Mouse (Mus musculus): ENCODE measurements around the gene Cd8b1.

Gene Cd8b1

DNA sequence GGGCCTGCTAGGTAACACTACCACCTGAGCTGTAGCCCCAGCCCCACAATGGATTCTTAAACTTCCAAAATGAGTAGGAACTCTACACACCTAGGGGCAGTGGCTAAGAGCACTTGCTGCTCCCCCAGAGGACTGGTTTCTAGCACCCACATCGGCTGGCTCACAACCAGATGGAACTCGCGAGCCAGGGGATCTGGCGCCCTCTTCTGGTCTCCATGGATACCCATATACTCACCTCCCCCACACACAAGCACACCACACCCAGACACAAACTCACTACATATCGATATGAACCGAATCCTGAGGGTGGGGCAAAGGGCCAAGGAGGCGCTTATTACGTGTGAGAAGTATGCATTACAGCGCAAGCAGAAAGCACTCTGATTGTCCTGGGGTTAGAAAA lies 25.4 kb downstream of the Cd8b1 start:
- no peak for DNase-seq (ENCODE audit: low read depth, low spot score)

GRCm38 (mm10) chr6:71351201-71351600 lies 28.6 kb downstream of the Cd8b1 start:
- no peak for DNase-seq (ENCODE audit: low read depth, low spot score)

GRCm38 (mm10) chr6:71352201-71352600 lies 29.6 kb downstream of the Cd8b1 start:
- DNase-seq (ENCODE audit: low read depth, low spot score) = no peak

DNA sequence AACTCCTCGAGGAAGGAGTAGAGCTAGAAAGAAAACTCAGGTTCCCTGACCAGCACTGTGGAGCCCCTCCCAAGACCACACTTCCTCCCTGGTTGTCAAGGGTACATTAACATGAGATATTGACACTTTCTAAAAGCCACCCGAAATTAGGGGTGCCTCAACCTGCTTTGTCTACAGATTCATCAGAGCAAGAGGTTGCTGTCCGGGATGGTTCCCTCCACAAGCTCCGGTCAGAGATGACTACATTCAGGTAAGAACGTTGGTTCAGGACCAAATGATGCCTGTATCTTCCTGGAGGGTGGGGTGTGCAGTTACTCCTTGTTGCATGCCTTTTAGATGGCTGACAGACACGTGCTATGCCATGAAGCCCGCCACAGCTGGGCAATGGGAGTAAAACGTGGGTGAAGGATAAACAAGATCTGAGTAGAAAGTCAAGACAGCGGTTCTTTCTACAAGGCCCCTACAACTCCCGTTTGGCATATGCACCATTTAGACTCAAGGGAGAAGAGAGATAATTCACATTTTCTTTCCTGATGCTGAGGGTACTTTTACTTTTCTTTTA lies 30.4 kb downstream of the Cd8b1 start:
- no peak for DNase-seq (ENCODE audit: low read depth, low spot score)

DNA sequence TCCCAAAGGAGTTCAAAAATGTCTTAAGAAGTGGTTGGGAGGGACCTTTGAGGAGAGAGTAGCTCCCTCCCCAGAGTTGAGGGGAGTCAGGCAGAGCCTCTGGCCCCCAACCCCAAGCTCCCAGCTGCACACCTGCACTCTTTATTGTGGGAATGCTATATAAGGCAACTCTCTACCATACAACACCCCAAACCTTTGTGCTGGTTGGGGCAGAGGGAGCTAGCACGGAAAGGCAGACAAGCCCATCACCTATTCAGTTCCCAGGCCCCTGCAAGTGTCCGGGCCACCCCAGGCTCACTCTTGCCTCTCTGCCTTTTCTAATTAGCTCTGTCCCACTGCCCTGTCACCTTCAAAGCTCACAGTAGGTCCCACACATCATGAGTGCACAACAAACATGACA lies 31.1 kb downstream of the Cd8b1 start:
- no peak for DNase-seq (ENCODE audit: low read depth, low spot score)

DNA sequence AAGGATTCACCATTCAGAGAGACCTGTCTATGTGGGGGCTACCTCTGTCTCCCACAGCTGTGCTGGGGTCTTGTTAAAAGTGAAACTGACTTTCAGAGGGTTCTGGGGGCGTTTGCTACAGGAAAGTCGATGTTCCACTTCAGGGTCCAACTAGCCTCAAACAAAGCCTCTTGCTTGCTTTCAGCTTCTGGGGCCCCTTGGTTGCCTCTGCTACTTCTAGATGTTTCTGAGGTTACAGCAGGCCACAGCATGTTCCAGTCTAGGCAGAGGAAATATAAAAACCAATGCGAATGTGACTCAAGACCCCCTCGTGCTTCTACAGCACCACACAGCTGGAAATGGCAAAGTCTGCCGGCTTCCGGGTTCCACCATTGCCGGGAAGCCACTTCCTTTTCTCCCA lies 34.9 kb downstream of the Cd8b1 start:
- no peak for DNase-seq (ENCODE audit: low read depth, low spot score)

DNA sequence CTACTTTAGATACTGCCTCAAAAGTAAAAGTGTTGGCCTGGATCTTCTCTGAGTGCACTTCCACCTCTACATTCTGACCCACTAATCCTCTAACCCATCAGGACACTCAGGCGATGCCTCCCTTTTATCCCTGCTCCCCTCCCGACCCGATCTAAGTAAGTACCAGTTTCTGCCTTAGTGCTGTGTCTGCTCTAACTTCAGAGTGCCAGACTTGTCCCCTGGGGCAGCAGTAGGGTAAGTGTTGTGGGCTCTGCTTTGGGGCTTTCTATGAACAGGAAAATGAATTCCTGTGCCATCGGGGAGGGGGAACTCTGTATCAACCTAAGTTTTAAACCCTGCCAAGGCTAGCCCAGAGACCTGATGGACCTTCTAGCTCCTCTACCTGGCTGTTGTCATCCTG lies 37.6 kb downstream of the Cd8b1 start:
- no peak for DNase-seq (ENCODE audit: low read depth, low spot score)

DNA sequence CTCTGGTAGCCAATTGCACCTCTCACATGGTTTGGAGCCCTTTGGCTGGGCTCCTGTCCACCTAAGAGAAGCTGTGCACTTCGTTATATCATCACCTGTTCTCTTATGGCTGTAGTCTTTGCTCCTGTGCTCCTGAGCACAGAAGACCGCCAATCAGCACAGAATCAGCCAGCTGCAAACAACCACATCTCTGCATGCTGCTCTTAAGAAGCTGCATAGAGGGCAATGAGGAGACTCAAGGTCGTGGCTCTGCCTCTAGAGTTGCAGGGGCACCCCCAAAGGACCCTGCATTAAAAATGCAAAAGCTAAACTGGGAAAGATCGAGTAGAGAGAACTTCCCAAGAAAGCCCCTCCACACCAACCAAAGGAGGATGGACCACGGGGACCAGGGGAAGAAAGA lies 38.2 kb downstream of the Cd8b1 start:
- DNase-seq (ENCODE audit: low read depth, low spot score) = no peak

GRCm38 (mm10) chr6:71361156-71361670 lies 38.6 kb downstream of the Cd8b1 start:
- no peak for DNase-seq (ENCODE audit: low read depth, low spot score)

- no peak for DNase-seq (ENCODE audit: low read depth, low spot score)
Measured at GRCm38 (mm10) chr6:71363995-71364394, 41.4 kb downstream of the Cd8b1 start.

- no peak for DNase-seq (ENCODE audit: low read depth, low spot score)
Measured at GRCm38 (mm10) chr6:71369416-71369815, 46.8 kb downstream of the Cd8b1 start.

- no peak for DNase-seq (ENCODE audit: low read depth, low spot score)
Measured at GRCm38 (mm10) chr6:71371085-71371605, 48.6 kb downstream of the Cd8b1 start.

DNA sequence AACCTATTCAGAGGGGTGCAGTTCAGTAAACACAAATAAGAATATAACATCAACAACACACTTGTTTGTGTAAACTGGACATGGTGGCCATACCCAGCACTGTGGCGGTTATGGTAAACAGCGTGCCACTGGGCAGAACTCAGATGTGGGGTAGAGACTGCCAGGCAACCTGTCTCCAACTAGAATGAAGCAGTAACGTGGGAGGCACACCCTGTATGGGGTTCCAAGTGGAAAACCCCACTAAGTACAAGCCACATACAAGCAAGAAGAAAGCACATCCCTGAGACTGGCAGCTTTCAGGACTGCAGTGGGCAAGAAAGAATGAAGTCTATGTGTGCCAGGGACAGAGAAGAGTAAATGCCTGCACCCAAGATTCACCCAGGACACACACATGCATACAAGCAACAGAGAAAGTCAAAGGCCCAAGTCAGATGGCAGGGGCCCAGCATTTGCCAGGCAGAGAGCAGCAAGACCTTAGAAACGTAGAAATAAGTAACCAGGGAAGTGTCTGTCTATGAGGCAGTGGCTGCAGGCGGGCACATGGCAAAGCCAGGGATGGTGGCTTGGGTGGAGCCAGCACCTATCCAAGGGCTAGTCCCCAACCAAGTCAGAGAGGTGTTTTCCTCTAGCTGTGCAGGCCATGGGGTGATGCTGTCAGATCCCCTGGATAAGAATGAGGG lies 49.6 kb downstream of the Cd8b1 start:
- DNase-seq (ENCODE audit: low read depth, low spot score) = no peak

GRCm38 (mm10) chr6:71373249-71373775 lies 50.7 kb downstream of the Cd8b1 start, which contains the start of gene Cd8a:
Cd8a (plus strand) TSS chr6:71373427.
- peak; percentile 2 for DNase-seq (ENCODE audit: low read depth, low spot score)

DNA sequence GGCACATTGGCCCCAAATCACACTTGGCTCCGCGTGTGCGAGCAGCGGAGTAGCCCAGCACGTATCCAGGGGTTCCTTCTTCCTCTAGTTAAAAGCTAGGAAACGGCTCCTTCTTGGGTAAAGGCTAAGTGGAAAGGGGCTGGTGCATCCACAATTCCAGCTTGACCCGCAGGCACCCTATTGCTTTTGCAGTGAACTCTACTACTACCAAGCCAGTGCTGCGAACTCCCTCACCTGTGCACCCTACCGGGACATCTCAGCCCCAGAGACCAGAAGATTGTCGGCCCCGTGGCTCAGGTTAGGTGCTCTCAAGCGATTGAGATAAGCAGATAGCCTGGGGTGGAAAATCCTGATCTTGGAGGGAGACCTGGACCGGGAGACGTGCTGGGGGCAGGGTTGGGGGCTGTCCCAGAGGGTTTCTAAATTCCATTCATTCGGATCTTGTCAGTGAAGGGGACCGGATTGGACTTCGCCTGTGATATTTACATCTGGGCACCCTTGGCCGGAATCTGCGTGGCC lies 51.8 kb downstream of the Cd8b1 start:
- no peak for DNase-seq (ENCODE audit: low read depth, low spot score)

- DNase-seq (ENCODE audit: low read depth, low spot score) = no peak
Measured at GRCm38 (mm10) chr6:71374921-71375320, 52.3 kb downstream of the Cd8b1 start.

DNA sequence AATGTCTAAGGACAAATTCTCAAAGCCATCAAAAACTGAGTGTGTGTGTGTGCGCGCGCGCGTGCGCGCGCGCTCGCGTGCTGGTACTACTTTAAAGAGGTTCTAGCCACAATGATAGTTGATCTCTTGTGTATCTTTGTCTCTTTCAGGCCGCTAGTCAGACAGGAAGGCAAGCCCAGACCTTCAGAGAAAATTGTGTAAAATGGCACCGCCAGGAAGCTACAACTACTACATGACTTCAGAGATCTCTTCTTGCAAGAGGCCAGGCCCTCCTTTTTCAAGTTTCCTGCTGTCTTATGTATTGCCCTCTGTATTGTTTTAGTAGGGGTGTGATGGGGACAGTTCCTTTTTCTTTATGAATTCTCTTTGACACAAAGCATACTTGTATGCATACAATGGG lies 54.1 kb downstream of the Cd8b1 start:
- DNase-seq (ENCODE audit: low read depth, low spot score) = no peak

- DNase-seq (ENCODE audit: low read depth, low spot score) = no peak
Measured at GRCm38 (mm10) chr6:71381654-71382053, 59.1 kb downstream of the Cd8b1 start.

Data from retina, adult 2 months (tissue).